Mouse (Mus musculus) cerebellum, adult 11 months (tissue): ENCODE measurements at regions not wholly inside any gene's neighbourhood (a gene's known extent, or its start where the extent isn't known, plus 50 kb on each side); places are given as distances from the start of the nearest gene placed in this dataset.

Experiments
- DNase-seq: peaks from one replicate; pipeline ENCODE4 v3.0.0; 2022

- no peak for DNase-seq
Observed at GRCm38 (mm10) chr8:128171116-128171515, 187.3 kb upstream of the Nrp1 start.

DNA sequence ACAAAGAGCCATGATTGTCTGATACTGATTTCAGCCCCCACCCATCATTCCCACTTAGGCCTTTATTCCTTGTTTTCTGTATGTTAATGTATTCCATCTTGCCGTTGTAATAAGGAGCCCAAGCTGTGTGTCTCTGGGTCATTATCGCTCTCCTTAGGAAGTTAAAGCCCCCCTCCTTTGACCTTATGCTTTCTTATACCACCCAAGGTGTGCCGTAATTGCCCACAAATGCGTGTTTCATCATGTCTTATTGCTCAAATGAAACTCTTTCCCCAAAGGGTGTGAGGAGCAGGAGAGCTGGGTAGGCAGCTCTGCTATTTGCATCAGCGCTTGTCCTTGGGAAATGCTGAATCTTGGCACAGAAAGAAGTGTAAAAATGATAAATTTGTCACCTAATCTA is 178.2 kb upstream of the Nrp1 start:
- DNase-seq = no peak

DNA sequence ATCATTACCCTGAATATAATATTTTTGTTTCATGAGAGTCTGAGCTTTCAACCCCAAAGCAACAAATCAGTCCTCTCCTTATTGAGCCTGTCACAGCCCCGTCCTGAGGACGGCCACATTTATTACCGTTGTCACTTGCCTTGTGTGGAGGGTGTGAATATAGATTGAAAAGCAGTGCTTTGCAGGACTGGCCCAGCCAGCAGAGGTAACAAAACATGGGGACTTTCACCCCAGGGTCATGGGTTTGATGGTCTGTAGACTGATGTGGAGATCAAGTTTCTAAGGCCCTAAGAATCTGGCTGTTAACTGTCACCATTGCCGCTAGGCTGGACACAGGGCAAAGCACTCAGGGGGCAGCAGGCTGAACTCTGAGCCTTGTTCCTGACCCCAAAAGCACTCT is 175.3 kb upstream of the Nrp1 start:
- no peak for DNase-seq

- no peak for DNase-seq
Observed at GRCm38 (mm10) chr8:128188321-128188720, 170.1 kb upstream of the Nrp1 start.

GRCm38 (mm10) chr8:128193293-128193887 is 165.0 kb upstream of the Nrp1 start:
- DNase-seq = no peak

DNA sequence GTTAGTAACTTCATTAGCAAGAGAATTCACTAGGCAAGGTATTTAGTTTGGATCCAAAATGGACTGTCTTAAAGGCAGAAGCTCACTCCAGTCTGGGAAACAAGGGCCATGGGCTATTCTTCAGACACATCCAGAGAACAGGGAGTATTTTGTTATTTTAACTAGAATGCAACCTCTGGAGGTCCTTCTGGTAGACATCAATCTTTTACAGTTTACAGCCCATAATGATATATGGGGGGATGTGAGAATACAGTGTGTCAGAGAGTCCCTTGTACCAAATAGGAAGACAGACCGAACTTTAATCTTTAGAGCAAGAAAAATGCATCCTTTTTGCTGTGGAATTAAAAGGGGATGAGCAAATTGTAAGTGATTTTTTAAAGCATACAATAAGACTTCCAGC is 157.6 kb upstream of the Nrp1 start:
- DNase-seq = no peak

DNA sequence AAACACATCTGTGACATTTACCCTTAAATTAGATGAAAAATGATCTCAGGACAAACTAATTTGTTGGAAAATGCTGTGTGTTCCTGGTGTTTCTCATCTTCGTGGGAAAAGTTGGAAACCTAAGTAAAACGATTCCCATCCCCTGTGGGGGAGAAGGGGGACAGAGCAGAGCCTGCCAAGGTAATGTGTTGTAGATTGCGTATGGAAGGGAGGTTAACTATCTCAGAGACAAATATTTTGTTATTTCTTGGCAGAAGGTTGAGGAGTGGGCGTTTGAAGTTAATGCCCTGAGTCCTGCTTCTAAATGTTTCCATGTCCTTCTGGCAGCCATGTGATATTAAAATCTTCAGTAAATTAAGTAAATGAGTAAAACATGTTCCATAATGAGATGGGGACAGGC is 156.8 kb upstream of the Nrp1 start:
- no peak for DNase-seq

DNA sequence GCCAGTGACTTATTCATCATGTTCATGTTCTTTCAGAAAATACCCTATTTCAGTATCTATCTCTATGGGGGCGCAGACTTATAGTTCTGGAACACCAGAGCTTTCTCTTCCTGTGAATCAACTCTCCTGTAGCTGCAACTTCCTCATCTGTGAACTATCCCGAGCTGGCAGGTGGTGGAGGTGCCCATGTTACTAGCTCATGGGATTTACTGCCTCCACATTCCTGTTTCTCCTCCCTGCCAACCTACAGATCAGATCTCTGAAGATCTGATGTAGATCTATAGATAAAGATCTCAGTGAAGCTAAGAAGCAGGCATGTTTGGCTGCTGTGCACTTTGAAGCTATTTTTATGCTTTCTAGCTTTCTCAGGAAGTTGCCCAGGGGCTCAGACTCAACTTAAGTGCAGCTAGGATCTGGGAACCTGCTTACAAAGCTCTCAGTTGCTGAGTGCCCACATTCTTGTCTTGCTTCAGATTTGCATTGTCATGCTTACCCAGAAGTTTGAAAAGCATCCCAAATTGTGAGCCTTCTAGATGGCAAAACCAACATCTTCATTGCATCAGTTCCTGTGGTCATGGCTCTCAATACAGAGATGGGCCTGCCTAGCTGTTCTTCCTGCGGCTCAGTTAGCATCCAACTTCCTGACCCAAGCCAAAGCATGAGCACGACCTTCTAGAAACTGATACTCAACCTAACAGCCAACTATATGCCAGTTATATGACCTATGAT is 156.1 kb upstream of the Nrp1 start:
- DNase-seq = no peak

DNA sequence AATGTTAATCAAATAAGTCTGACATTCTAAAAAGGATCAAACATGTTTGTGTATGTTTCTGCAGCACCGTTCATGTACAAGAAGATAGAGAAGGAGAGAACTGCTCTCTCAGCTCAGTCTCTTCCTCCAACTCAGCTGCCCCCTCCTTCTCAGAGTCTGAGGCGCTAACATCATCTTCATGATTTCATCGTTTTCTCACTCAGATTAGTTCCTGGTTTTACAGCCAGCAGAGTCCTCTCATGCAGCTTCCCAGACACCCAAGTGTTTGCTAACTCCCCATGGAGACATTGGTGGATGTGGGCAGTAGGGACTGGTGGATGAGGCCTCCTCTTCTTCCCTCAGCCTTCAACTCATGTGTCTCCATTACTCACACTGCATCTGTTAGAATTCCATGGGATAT is 153.6 kb upstream of the Nrp1 start:
- no peak for DNase-seq

DNA sequence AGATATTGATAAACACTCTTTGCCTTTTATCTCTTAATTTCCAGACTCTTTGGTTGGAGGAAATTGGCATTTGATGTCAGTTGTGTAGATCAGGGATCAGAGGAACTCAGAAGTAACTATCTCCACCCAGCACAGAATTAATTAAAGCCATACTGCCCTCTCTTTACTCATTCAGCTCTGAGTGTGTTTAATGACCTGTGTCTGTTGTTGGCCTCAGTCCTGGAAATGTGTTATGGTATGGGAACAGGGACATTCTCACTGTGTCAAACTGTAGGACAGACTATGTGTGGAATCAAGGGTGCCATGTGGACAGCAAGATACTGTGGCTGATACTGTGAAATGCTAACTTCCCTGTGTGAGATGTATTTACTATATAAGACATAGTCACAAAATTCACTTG is 151.3 kb upstream of the Nrp1 start:
- no peak for DNase-seq

DNA sequence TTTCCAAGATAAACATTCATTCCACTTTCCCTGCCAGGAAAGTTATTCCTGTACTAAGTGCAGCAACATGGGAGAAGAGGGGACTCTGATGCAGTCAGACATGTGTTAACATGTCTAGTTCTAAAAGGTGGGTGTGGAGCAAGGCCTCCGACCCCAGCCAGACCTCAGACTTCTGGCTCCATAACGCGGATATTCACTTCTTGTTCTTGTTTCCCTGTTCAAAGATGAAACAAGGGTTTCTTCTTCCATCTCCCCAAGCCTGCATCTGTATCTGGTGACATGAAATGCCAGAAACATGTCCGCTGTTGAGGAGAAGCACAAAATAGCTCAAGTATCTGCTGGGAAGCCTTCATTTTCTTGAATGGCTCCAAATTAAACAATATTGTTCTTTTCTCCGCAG is 147.6 kb upstream of the Nrp1 start:
- no peak for DNase-seq

DNA sequence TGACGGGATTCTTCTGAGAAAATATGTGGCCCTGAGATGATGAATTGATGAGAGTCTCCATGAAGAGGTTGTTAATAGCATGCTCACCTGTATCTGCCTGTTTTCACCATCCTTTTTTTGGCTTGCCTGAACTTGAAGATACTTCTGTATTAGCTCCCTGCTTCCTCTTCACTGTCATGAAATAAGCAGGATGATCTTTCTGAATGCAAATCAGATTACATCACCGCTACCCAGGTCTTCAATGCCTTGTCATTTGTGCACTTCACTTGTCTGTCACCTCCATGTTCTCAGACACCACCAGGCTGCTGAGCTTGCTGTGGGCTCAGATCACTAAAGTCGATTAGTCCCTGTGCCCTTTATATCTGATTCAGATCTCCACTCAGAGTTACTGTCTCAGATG is 146.2 kb upstream of the Nrp1 start:
- DNase-seq = no peak

DNA sequence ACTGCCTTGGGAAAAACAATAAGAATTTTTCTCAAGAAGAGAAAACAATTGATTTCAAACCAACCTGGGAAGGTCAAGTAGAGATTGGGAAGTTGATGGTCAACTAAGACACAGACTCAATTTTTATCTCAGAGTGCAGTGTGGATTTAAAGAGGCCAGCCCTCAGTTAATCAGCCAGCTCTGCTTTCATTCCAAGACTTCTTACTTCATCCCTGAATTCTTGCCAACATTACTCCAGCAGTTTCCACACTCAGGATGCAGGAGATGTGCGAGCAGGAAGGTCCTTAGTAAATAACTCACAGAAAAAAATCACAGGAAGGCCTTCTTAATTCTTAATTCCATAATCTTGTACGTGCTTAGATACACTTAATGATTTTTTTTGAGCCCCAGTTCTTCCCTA is 144.1 kb upstream of the Nrp1 start:
- DNase-seq = no peak

GRCm38 (mm10) chr8:128218886-128219285 is 139.5 kb upstream of the Nrp1 start:
- DNase-seq = no peak

DNA sequence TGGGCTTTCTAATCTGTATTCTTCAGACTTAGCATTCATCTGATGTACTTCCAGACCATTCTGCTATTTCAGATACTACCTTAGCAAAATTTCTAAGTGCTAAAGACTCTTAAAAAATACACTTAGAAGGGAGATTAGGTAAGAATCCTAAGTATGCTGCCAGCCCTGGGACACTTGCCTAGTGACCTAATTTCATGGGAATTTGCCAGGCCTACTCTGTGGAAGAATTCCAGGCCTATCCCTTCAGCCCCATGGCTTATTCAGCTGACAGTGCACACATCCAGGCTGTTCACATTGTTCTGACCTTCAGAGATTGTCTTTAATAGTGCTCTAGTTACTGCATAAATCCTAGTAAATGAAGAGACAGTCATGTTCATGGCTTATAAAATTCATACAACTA is 138.9 kb upstream of the Nrp1 start:
- DNase-seq = peak; percentile 55

DNA sequence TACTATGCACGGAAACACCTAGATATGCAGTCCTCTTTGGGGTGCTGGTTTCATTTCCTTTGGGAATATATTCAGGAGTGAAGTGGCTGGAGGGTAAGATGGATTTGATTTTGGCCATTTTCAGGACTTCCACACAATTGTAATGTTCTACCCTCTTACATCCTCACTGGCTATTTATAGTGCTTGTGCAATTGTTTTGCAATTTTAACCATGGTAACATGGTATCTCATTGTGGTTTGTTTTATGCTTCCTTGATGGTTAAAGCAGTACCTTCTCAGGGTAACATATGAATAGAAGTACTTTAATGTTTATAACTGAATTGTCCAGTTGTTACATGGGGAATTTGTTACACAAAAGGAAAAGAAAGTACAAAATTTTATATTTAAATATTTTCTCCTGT is 135.3 kb upstream of the Nrp1 start:
- no peak for DNase-seq

- DNase-seq = no peak
Observed at GRCm38 (mm10) chr8:128223522-128223921, 134.9 kb upstream of the Nrp1 start.

DNA sequence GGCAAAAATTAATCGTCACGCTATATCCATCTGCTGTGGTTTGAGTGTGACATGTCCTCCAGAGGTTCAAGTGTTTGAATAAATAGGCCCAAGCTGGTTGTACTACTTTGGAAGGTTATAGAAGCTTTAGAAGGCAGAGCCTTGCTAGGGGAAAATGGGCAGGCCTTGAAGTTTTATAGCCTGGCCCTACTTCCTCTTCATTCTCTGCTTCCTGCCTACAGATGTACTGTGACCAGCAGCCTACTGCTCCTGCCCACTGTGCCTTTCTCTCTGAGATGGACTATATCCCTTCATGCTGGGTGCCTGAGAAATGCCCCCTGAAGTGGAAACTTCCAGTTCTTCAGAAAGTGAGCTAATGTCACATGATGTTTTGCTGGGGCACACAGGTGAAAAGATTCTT is 133.3 kb upstream of the Nrp1 start:
- DNase-seq = no peak

DNA sequence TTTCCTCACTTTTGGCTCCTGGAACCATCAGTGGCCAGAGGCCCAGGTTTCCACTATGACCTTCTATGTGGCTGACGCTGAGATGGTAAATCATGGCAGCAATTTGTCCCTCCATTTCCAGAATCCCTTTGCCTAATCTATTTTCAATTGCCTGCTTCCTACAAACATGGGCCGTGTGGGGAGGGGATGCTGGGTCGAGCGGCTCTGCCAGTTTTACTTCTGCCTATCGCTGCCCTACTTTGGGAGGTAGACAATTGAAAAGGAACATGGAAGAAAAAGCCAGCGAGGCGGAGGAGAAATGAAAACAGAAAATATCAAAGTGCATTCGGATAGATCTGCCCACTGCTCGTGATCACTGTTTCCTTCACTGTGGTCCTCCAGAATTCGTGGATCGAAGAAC is 123.3 kb upstream of the Nrp1 start:
- DNase-seq = no peak

DNA sequence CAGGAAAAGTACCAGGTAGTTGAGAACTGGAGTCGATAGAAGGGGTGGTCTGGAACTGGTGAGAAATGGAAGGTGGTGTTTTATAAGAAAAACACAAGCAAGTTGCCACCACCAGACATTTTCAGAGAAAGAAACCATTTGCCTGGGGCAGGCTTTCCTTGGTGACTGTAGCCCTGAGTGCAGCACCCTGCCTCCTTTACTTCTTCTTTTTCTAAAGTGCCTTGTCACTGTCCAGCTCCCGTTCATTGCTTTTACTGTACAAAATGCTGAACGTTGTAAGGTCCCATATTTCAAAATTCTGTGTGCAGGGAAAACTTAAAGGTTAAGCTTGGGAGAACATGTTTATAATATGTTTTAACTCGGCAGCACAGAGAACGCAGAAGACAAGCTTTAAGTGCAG is 122.9 kb upstream of the Nrp1 start:
- no peak for DNase-seq

GRCm38 (mm10) chr8:128236097-128236496 is 122.3 kb upstream of the Nrp1 start:
- no peak for DNase-seq

GRCm38 (mm10) chr8:128238948-128239347 is 119.5 kb upstream of the Nrp1 start:
- DNase-seq = no peak

DNA sequence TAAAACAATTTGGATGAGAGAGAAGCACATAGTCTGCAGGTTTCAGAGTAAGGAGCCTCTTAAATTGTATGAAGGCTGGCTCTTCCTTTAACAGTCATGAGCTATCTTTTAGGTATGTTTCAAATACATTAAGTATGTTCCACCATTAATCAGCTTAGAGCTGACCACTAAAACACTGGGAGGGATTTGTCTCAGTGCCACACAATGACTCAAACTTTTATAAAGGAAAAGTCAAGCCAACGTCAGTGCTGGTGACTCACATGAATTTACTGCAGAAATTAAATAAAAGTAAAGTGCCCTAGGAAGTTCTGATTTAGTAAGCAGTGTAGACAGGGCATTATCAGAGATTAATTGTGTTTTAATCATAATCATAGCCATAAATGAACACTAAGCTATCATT is 118.6 kb upstream of the Nrp1 start:
- no peak for DNase-seq

GRCm38 (mm10) chr8:128241200-128241599 is 117.2 kb upstream of the Nrp1 start:
- no peak for DNase-seq
